Mouse (Mus musculus): ENCODE measurements around the gene Man1a2. TPM values are rescaled to one million over a fixed set of nuclear protein-coding genes. Genes with fewer than 3 reads are reported as not detected.

Gene Man1a2
- polyA plus RNA-seq, 1 experiment = 33.3 TPM

DNA sequence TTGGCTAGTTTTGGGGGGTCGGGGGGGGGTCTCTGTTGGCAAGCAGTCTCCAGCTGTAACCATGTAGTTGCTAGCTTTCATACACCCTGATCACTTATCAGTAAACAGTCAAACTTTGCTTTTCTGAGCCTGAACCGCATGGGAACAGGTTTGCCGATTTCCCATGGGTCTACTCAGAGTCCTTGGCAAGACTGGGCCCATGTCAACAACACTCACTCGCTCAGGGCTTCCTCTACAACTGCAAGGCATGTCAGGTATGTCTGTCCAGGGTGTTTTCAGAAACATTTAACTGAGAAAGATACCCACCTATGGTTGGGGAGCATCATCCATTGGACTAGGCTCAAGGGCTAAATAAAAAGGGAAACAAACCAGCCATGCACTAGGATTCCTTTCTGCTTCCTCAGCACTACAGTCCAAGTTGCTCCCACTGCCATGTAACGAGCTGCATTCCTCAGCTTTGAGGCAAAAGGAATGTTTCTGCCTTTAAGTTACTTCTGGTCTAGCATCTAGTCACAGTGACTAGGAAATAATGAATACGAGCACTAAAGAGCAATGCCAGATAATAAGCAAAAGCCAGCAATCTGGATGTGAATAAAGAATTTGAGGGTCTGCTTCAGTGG is 6.2 kb downstream of the Man1a2 start:
- H3K27ac ChIP-seq (ENCODE audit: control insufficient read depth, insufficient read depth, low read length) = no peak overlapping the region
- peaks cover 12% of the 10 kb centered on the region for H3K4me1 ChIP-seq (replicated peaks; ENCODE audit: control insufficient read depth, insufficient read depth, low read length)
- TF ChIP-seq CTCF (IDR thresholded peaks at IDR 0.05; ENCODE audit: borderline replicate concordance, control insufficient read depth, extremely low read depth, insufficient read depth, low read length, poor library complexity) (no peak), POLR2A (IDR thresholded peaks at IDR 0.05; ENCODE audit: control insufficient read depth, extremely low read depth, insufficient read depth, low read length, poor library complexity) (no peak)
- 95% methylated on average over 6 of the region's 6 CpGs for WGBS
- H3K36me3 ChIP-seq (ENCODE audit: control insufficient read depth, insufficient read depth, low read length) = no peaks in the 10 kb centered on the region
- H3K4me3 ChIP-seq (ENCODE audit: control insufficient read depth, insufficient read depth, low read length) = no peak overlapping the region
- H3K27me3 ChIP-seq (ENCODE audit: control insufficient read depth, insufficient read depth, low read length) = no peaks in the 10 kb centered on the region
- DNase-seq = no peak

GRCm38 (mm10) chr3:100675146-100675545 is 10.2 kb downstream of the Man1a2 start:
- no peak overlapping the region for H3K27ac ChIP-seq (ENCODE audit: control insufficient read depth, insufficient read depth, low read length)

GRCm38 (mm10) chr3:100670412-100670811 is 14.9 kb downstream of the Man1a2 start:
- Histone ChIP-seq H3K36me3 (ENCODE audit: control insufficient read depth, insufficient read depth, low read length) (no peaks in the 10 kb centered on the region), H3K4me3 (ENCODE audit: control insufficient read depth, insufficient read depth, low read length) (no peak overlapping the region), H3K27me3 (ENCODE audit: control insufficient read depth, insufficient read depth, low read length) (no peaks in the 10 kb centered on the region), H3K4me1 (replicated peaks; ENCODE audit: control insufficient read depth, insufficient read depth, low read length) (no peaks in the 10 kb centered on the region), H3K27ac (ENCODE audit: control insufficient read depth, insufficient read depth, low read length) (no peak overlapping the region)
- TF ChIP-seq CTCF (IDR thresholded peaks at IDR 0.05; ENCODE audit: borderline replicate concordance, control insufficient read depth, extremely low read depth, insufficient read depth, low read length, poor library complexity) = no peak
- TF ChIP-seq POLR2A (IDR thresholded peaks at IDR 0.05; ENCODE audit: control insufficient read depth, extremely low read depth, insufficient read depth, low read length, poor library complexity) = no peak
- DNase-seq = no peak
- 96% methylated on average over 2 of the region's 2 CpGs for WGBS

More at GRCm38 (mm10) chr3:100675146-100675545, 10.2 kb downstream of the Man1a2 start:
- no peak for DNase-seq
- 92% methylated on average over 4 of the region's 4 CpGs for WGBS
- no peak overlapping the region for H3K4me3 ChIP-seq (ENCODE audit: control insufficient read depth, insufficient read depth, low read length)
- H3K36me3 ChIP-seq (ENCODE audit: control insufficient read depth, insufficient read depth, low read length) = no peaks in the 10 kb centered on the region
- TF ChIP-seq POLR2A (IDR thresholded peaks at IDR 0.05; ENCODE audit: control insufficient read depth, extremely low read depth, insufficient read depth, low read length, poor library complexity) = no peak
- no peak for TF ChIP-seq CTCF (IDR thresholded peaks at IDR 0.05; ENCODE audit: borderline replicate concordance, control insufficient read depth, extremely low read depth, insufficient read depth, low read length, poor library complexity)
- peaks cover under 1% of the 10 kb centered on the region for H3K4me1 ChIP-seq (replicated peaks; ENCODE audit: control insufficient read depth, insufficient read depth, low read length)
- no peaks in the 10 kb centered on the region for H3K27me3 ChIP-seq (ENCODE audit: control insufficient read depth, insufficient read depth, low read length)

DNA sequence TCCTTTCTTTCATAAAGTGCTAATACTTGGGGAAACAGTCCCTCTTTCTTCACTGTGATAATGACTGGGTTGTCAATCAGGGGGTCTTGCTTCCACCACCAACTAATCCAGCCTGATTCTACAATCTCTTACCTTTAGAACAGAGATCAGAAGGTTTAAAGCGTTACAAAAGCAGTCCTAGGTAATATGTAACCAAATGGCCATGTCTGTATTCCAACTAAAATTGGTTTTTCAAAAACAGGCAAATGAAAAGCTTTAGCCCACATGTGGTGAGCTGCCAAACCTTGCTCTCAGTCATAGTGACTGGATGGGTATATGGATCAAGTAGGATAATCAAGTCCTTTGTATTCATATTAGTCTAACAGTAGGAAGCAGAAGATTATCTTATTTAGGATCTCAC is 32.0 kb downstream of the Man1a2 start:
- Histone ChIP-seq H3K27ac (ENCODE audit: control insufficient read depth, insufficient read depth, low read length) (no peak overlapping the region), H3K4me3 (ENCODE audit: control insufficient read depth, insufficient read depth, low read length) (no peak overlapping the region), H3K27me3 (ENCODE audit: control insufficient read depth, insufficient read depth, low read length) (no peaks in the 10 kb centered on the region), H3K36me3 (ENCODE audit: control insufficient read depth, insufficient read depth, low read length) (peaks cover 10% of the 10 kb centered on the region), H3K4me1 (replicated peaks; ENCODE audit: control insufficient read depth, insufficient read depth, low read length) (no peaks in the 10 kb centered on the region)
- DNase-seq = no peak
- 97% methylated on average over 1 of the region's 1 CpGs for WGBS
- TF ChIP-seq CTCF (IDR thresholded peaks at IDR 0.05; ENCODE audit: borderline replicate concordance, control insufficient read depth, extremely low read depth, insufficient read depth, low read length, poor library complexity) = no peak
- no peak for TF ChIP-seq POLR2A (IDR thresholded peaks at IDR 0.05; ENCODE audit: control insufficient read depth, extremely low read depth, insufficient read depth, low read length, poor library complexity)

DNA sequence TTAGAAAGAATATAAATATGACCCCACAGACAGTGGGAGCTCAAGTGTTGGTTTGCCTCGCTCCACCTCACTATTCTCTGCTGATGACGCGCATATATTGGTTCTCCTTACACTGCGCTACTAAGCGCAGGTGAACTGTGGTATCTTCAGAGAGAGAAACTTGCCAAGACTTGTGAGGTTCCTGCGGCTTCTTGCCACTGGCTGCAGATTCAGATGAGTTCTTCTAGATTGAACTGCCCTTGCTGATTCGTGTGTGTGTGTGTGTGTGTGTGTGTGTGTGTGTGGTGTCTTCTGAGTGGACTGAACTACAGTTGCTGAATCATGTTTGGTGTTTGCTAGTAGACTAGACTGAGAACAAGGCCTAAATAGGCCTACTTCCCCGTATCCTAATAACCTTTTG is 43.7 kb downstream of the Man1a2 start:
- Histone ChIP-seq H3K36me3 (ENCODE audit: control insufficient read depth, insufficient read depth, low read length) (peaks cover 5% of the 10 kb centered on the region; the same call in 1 of the 2 replicates), H3K4me3 (ENCODE audit: control insufficient read depth, insufficient read depth, low read length) (no peak overlapping the region), H3K27ac (ENCODE audit: control insufficient read depth, insufficient read depth, low read length) (no peak overlapping the region), H3K4me1 (replicated peaks; ENCODE audit: control insufficient read depth, insufficient read depth, low read length) (peaks cover 4% of the 10 kb centered on the region; the same call in 1 of the 2 replicates), H3K27me3 (ENCODE audit: control insufficient read depth, insufficient read depth, low read length) (no peaks in the 10 kb centered on the region)
- DNase-seq = no peak
- TF ChIP-seq POLR2A (IDR thresholded peaks at IDR 0.05; ENCODE audit: control insufficient read depth, extremely low read depth, insufficient read depth, low read length, poor library complexity) (no peak), CTCF (IDR thresholded peaks at IDR 0.05; ENCODE audit: borderline replicate concordance, control insufficient read depth, extremely low read depth, insufficient read depth, low read length, poor library complexity) (no peak)
- WGBS = 91% methylated on average over 8 of the region's 8 CpGs

- Histone ChIP-seq H3K36me3 (ENCODE audit: control insufficient read depth, insufficient read depth, low read length) (no peaks in the 10 kb centered on the region; the same call in 1 of the 2 replicates), H3K4me3 (ENCODE audit: control insufficient read depth, insufficient read depth, low read length) (no peak overlapping the region), H3K27ac (ENCODE audit: control insufficient read depth, insufficient read depth, low read length) (no peak overlapping the region), H3K27me3 (ENCODE audit: control insufficient read depth, insufficient read depth, low read length) (no peaks in the 10 kb centered on the region), H3K4me1 (replicated peaks; ENCODE audit: control insufficient read depth, insufficient read depth, low read length) (peaks cover 4% of the 10 kb centered on the region; the same call in 1 of the 2 replicates)
- DNase-seq = no peak
- TF ChIP-seq CTCF (IDR thresholded peaks at IDR 0.05; ENCODE audit: borderline replicate concordance, control insufficient read depth, extremely low read depth, insufficient read depth, low read length, poor library complexity) (no peak), POLR2A (IDR thresholded peaks at IDR 0.05; ENCODE audit: control insufficient read depth, extremely low read depth, insufficient read depth, low read length, poor library complexity) (no peak)
- 82% methylated on average over 2 of the region's 2 CpGs for WGBS
Observed at GRCm38 (mm10) chr3:100636255-100636654, 49.0 kb downstream of the Man1a2 start.
